Mouse (Mus musculus) gastrocnemius, postnatal 36 days (tissue): ENCODE results near the gene Kcnc3. TPM values are rescaled to one million over a fixed set of nuclear protein-coding genes. Genes with fewer than 3 reads are reported as not detected.

Source experiments
- DNase-seq, 2 experiments: peaks; one replicate each; pipeline ENCODE4 v3.0.0; 2022
- intact Hi-C: fragments of 180-260 bp; cut with DNase I; formaldehyde crosslinking; loops from one replicate; pipeline ENCODE4 v1.15.1; 2025
- long read RNA-seq, 2 experiments: library from polyadenylated mRNA; stranded (forward); transcript quantifications; one replicate each; pipeline ENCODE4 v2.0.0; 2021
- total RNA-seq, 2 experiments: library from RNA; stranded (reverse); gene quantifications; 2 replicates each; pipeline ENCODE4 v1.2.3; 2021

Kcnc3 gene
- total RNA-seq = 1 to 10 TPM; 5.3 to 5.7 TPM
- long read RNA-seq, experiment 1 = 0 reads
- long read RNA-seq, experiment 2, partial matches to known transcripts = 0 of 4 reads
- long read RNA-seq, experiment 2, other reads (novel, unspliced or antisense) = 4 of 4 reads

GRCm38 (mm10) chr7:44590402-44591347, at the start of gene Kcnc3:
Kcnc3 (plus strand) TSS chr7:44590664.
- DNase-seq = peak; percentile 55 to 78
- intact Hi-C loops = no loop called here

- intact Hi-C loops = no loop called here
- no peak for DNase-seq
Measured at GRCm38 (mm10) chr7:44542555-44542954, 47.9 kb upstream of the Kcnc3 start.

- no peak for DNase-seq
- intact Hi-C loops = no loop called here
Measured at GRCm38 (mm10) chr7:44543071-44543470, 47.4 kb upstream of the Kcnc3 start.

GRCm38 (mm10) chr7:44546274-44546673, 44.2 kb upstream of the Kcnc3 start:
- no peak for DNase-seq
- intact Hi-C loops = no loop called here

GRCm38 (mm10) chr7:44547041-44547440, 43.4 kb upstream of the Kcnc3 start:
- intact Hi-C loops = no loop called here
- no peak for DNase-seq

- intact Hi-C loops = no loop called here
- no peak for DNase-seq
Measured at GRCm38 (mm10) chr7:44547725-44548124, 42.7 kb upstream of the Kcnc3 start.

GRCm38 (mm10) chr7:44548497-44549087, 41.9 kb upstream of the Kcnc3 start, which contains the start of gene Pold1:
Pold1 (minus strand) TSS chr7:44548849.
- intact Hi-C loops = no loop called here

GRCm38 (mm10) chr7:44549621-44550408, 40.6 kb upstream of the Kcnc3 start:
- intact Hi-C loops = loop anchor here (5.0 kb wide), 1 partner anchor 53 kb away; the partner anchor contains the start of genes Emc10 and Fam71e1
- no peak for DNase-seq

More at GRCm38 (mm10) chr7:44548497-44549087, 41.9 kb upstream of the Kcnc3 start, which contains the start of gene Pold1:
- peak; percentile 100 for DNase-seq

GRCm38 (mm10) chr7:44550409-44550678, 40.1 kb upstream of the Kcnc3 start:
- intact Hi-C loops = loop anchor here (5.0 kb wide), 1 partner anchor 53 kb away; the partner anchor contains the start of genes Emc10 and Fam71e1
- no peak for DNase-seq

GRCm38 (mm10) chr7:44551301-44551700, 39.2 kb upstream of the Kcnc3 start:
- DNase-seq = no peak
- intact Hi-C loops = loop anchor here (5.0 kb wide), 1 partner anchor 54 kb away; the partner anchor contains the start of genes Emc10 and Fam71e1

GRCm38 (mm10) chr7:44551731-44552130, 38.7 kb upstream of the Kcnc3 start:
- DNase-seq = no peak
- intact Hi-C loops = loop anchor here (5.0 kb wide), 1 partner anchor 54 kb away; the partner anchor contains the start of genes Emc10 and Fam71e1

GRCm38 (mm10) chr7:44552141-44552908, 38.1 kb upstream of the Kcnc3 start:
- intact Hi-C loops = loop anchor here (5.0 kb wide), 1 partner anchor 55 kb away; the partner anchor contains the start of genes Emc10 and Fam71e1
- DNase-seq = no peak

- intact Hi-C loops = loop anchor here (5.0 kb wide), 1 partner anchor 56 kb away; the partner anchor contains the start of genes Emc10 and Fam71e1
Measured at GRCm38 (mm10) chr7:44553196-44553764, 37.2 kb upstream of the Kcnc3 start.

GRCm38 (mm10) chr7:44553826-44554225, 36.6 kb upstream of the Kcnc3 start, which contains the start of gene Nr1h2:
Nr1h2 (minus strand) TSS chr7:44553951.
- intact Hi-C loops = loop anchor here (5.0 kb wide), 1 partner anchor 57 kb away; the partner anchor contains the start of genes Emc10 and Fam71e1
- DNase-seq = peak; percentile 93 to 94

More at GRCm38 (mm10) chr7:44553196-44553764, 37.2 kb upstream of the Kcnc3 start:
- DNase-seq = peak; percentile 71 to 72

- intact Hi-C loops = no loop called here
- DNase-seq = no peak
Measured at GRCm38 (mm10) chr7:44557629-44558028, 32.8 kb upstream of the Kcnc3 start.

- intact Hi-C loops = loop anchor here (5.0 kb wide), 2 partner anchors 163 to 288 kb away; no protein-coding TSS in a partner anchor
- peak; percentile 60 to 73 for DNase-seq
Measured at GRCm38 (mm10) chr7:44560435-44561400, 29.7 kb upstream of the Kcnc3 start.

- intact Hi-C loops = loop anchor here (5.0 kb wide), 2 partner anchors 166 to 291 kb away; no protein-coding TSS in a partner anchor
- DNase-seq = no peak
Measured at GRCm38 (mm10) chr7:44563284-44563683, 27.2 kb upstream of the Kcnc3 start.
